Mouse (Mus musculus) embryonic facial prominence, embryonic 10.5 days (tissue): ENCODE results near the gene Thoc5. TPM values are rescaled to one million over a fixed set of nuclear protein-coding genes. Genes with fewer than 3 reads are reported as not detected.

Experiments used
- DNase-seq: peaks from one replicate; pipeline ENCODE4 v3.0.0-alpha.2; 2017; ENCODE audit warnings: low spot score
- H3K27ac ChIP-seq: fragments of 300-500 bp; sonication (generic); replicated peaks from 2 replicates; pipeline ENCODE4 v1.5.1; 2016; ENCODE audit warnings: mild to moderate bottlenecking
- H3K27me3 ChIP-seq: fragments of 300-500 bp; sonication (generic); replicated peaks from 2 replicates; pipeline ENCODE4 v1.6.1; 2016; ENCODE audit warnings: low read depth, mild to moderate bottlenecking; ENCODE audit not compliant: poor library complexity, severe bottlenecking
- H3K36me3 ChIP-seq: fragments of 300-500 bp; sonication (generic); replicated peaks from 2 replicates; pipeline ENCODE4 v1.6.1; 2016; ENCODE audit warnings: mild to moderate bottlenecking, moderate library complexity
- H3K4me1 ChIP-seq: fragments of 300-500 bp; sonication (generic); 2 replicates; pipeline ENCODE4 v1.6.1; 2016
- H3K4me3 ChIP-seq: fragments of 300-500 bp; sonication (generic); 2 replicates; pipeline ENCODE4 v1.5.1; 2016; ENCODE audit warnings: mild to moderate bottlenecking, moderate library complexity
- H3K9me3 ChIP-seq: fragments of 300-500 bp; sonication (generic); 2 replicates; pipeline ENCODE4 v1.6.1; 2016; ENCODE audit warnings: mild to moderate bottlenecking
- WGBS: fragments of 180-500 bp; shearing (Covaris S2); methylation state at CpG from one replicate; pipeline ENCODE4 v1.1.7; 2016; 5-methylcytosine and 5-hydroxymethylcytosine counted together
- microRNA-seq: library from miRNA; unstranded; fragments of <30 nt; microRNA quantifications from one replicate; pipeline ENCODE4, GENCODE M21; 2017
- polyA plus RNA-seq: library from polyadenylated mRNA; unstranded; fragments of >200 nt; fragmentation: Nextera tagmentation; extraction: Ambion mirVana; gene quantifications from 2 replicates; pipeline ENCODE4 v1.2.1, GENCODE M21; 2016

Thoc5 gene
- polyA plus RNA-seq, 1 experiment from 2014 or later: 52.1 TPM

GRCm38 (mm10) chr11:4966888-4967287 is 71.8 kb downstream of the Thoc5 start:
- Histone ChIP-seq H3K4me3 (no peak overlapping the region), H3K36me3 (no peaks in the 10 kb centered on the region), H3K27ac (no peak overlapping the region), H3K9me3 (no peaks in the 10 kb centered on the region), H3K4me1 (peaks cover 11% of the 10 kb centered on the region; the same call in 1 of the 2 replicates), H3K27me3 (no peaks in the 10 kb centered on the region)
- DNase-seq: no peak
- WGBS: 62% methylated on average over 5 of the region's 5 CpGs

- 63% methylated on average over 2 of the region's 2 CpGs for WGBS
- no peak for DNase-seq
- Histone ChIP-seq H3K4me3 (no peak overlapping the region), H3K36me3 (no peaks in the 10 kb centered on the region), H3K9me3 (no peaks in the 10 kb centered on the region), H3K4me1 (peaks cover 11% of the 10 kb centered on the region; the same call in 1 of the 2 replicates), H3K27me3 (no peaks in the 10 kb centered on the region), H3K27ac (no peak overlapping the region)
Observed at GRCm38 (mm10) chr11:4967549-4967948, 72.4 kb downstream of the Thoc5 start.

- Histone ChIP-seq H3K4me3 (no peak overlapping the region), H3K27ac (no peak overlapping the region), H3K9me3 (no peaks in the 10 kb centered on the region), H3K27me3 (no peaks in the 10 kb centered on the region), H3K36me3 (no peaks in the 10 kb centered on the region), H3K4me1 (peaks cover 10% of the 10 kb centered on the region; the same call in 1 of the 2 replicates)
- WGBS: 76% methylated on average over 10 of the region's 10 CpGs
- no peak for DNase-seq
Observed at GRCm38 (mm10) chr11:4968376-4968775, 73.3 kb downstream of the Thoc5 start.

- 0 out of 2 replicates have a peak, but pooled peaks cover 10% of the 10 kb centered on the region for H3K27me3 ChIP-seq
- H3K4me1 ChIP-seq: peaks cover 7% of the 10 kb centered on the region; the same call in 1 of the 2 replicates
- H3K9me3 ChIP-seq: no peaks in the 10 kb centered on the region
- H3K27ac ChIP-seq: no peak overlapping the region
- no peaks in the 10 kb centered on the region for H3K36me3 ChIP-seq
- WGBS: 62% methylated on average over 13 of the region's 13 CpGs
- peak; percentile 64 for DNase-seq
- H3K4me3 ChIP-seq: no peak overlapping the region
Observed at GRCm38 (mm10) chr11:4972967-4973870, 78.1 kb downstream of the Thoc5 start.

- 93% methylated on average over 2 of the region's 2 CpGs for WGBS
- 0 out of 2 replicates have a peak, but pooled peaks cover 10% of the 10 kb centered on the region for H3K27me3 ChIP-seq
- H3K4me1 ChIP-seq: 0 out of 2 replicates have a peak, but pooled peaks cover 3% of the 10 kb centered on the region
- no peak for DNase-seq
- no peaks in the 10 kb centered on the region for H3K36me3 ChIP-seq
- no peak overlapping the region for H3K27ac ChIP-seq
- no peaks in the 10 kb centered on the region for H3K9me3 ChIP-seq
- H3K4me3 ChIP-seq: no peak overlapping the region
Observed at GRCm38 (mm10) chr11:4973871-4974256, 78.7 kb downstream of the Thoc5 start.

GRCm38 (mm10) chr11:4974376-4975122 is 79.4 kb downstream of the Thoc5 start:
- H3K27me3 ChIP-seq: 0 out of 2 replicates have a peak, but pooled peaks cover 10% of the 10 kb centered on the region
- no peak overlapping the region for H3K27ac ChIP-seq
- H3K4me1 ChIP-seq: 0 out of 2 replicates have a peak, but pooled peaks cover 3% of the 10 kb centered on the region
- H3K4me3 ChIP-seq: no peak overlapping the region
- WGBS: 79% methylated on average over 11 of the region's 11 CpGs
- H3K36me3 ChIP-seq: no peaks in the 10 kb centered on the region
- H3K9me3 ChIP-seq: no peaks in the 10 kb centered on the region
- DNase-seq: no peak

GRCm38 (mm10) chr11:4975623-4976022 is 80.5 kb downstream of the Thoc5 start:
- 0 out of 2 replicates have a peak, but pooled peaks cover 10% of the 10 kb centered on the region for H3K27me3 ChIP-seq
- no peaks in the 10 kb centered on the region for H3K9me3 ChIP-seq
- H3K36me3 ChIP-seq: no peaks in the 10 kb centered on the region
- H3K4me3 ChIP-seq: peak overlapping the region; percentile 37; the same call in 1 of the 2 replicates
- H3K27ac ChIP-seq: no peak overlapping the region
- 0 out of 2 replicates have a peak, but pooled peaks cover 3% of the 10 kb centered on the region for H3K4me1 ChIP-seq
- DNase-seq: peak; percentile 76
- 5% methylated on average over 14 of the region's 14 CpGs for WGBS

Small RNA genes lying within 50 kb of the gene (microRNA-seq; reads per million reads assigned to microRNA genes)
- not detected for gene Mir6918

Other genes with a start within 250 kb of the Thoc5 start
- 661 and 685 TPM in 2 replicates for gene Uqcr10, start 191.0 kb upstream of the Thoc5 start, polyA plus RNA-seq
- 75.4 and 82.4 TPM in 2 replicates for gene Zmat5, start 190.6 kb upstream of the Thoc5 start, polyA plus RNA-seq
- gene Cabp7, start 148.5 kb upstream of the Thoc5 start, polyA plus RNA-seq: 0.19 and 0.57 TPM in 2 replicates
- gene Nf2, start 45.8 kb upstream of the Thoc5 start, polyA plus RNA-seq: 68.1 and 68.7 TPM in 2 replicates
- 88.1 and 91.7 TPM in 2 replicates for gene Nipsnap1, start 21.4 kb upstream of the Thoc5 start, polyA plus RNA-seq
- gene Nefh, start 52.7 kb downstream of the Thoc5 start, polyA plus RNA-seq: 0.14 and 0.25 TPM in 2 replicates
- gene Ap1b1, start 91.5 kb downstream of the Thoc5 start, polyA plus RNA-seq: 58.6 and 60.2 TPM in 2 replicates
- 0.54 and 0.56 TPM in 2 replicates for gene Rasl10a, start 162.8 kb downstream of the Thoc5 start, polyA plus RNA-seq
- 25.3 and 25.7 TPM in 2 replicates for gene Gas2l1, start 170.0 kb downstream of the Thoc5 start, polyA plus RNA-seq
- gene Rhbdd3, start 203.6 kb downstream of the Thoc5 start, polyA plus RNA-seq: 30.8 and 31.9 TPM in 2 replicates
- gene Ewsr1, start 203.9 kb downstream of the Thoc5 start, polyA plus RNA-seq: 961 and 969 TPM in 2 replicates